Mouse (Mus musculus) CD4-positive helper T cell, adult 2 months (primary cell): ENCODE results near the gene Foxo3.

Experiments used
- DNase-seq: peaks from one replicate; pipeline ENCODE4 v3.0.0-alpha.2; 2012; ENCODE audit warnings: low read depth, missing footprints, low spot score

The Foxo3 gene

DNA sequence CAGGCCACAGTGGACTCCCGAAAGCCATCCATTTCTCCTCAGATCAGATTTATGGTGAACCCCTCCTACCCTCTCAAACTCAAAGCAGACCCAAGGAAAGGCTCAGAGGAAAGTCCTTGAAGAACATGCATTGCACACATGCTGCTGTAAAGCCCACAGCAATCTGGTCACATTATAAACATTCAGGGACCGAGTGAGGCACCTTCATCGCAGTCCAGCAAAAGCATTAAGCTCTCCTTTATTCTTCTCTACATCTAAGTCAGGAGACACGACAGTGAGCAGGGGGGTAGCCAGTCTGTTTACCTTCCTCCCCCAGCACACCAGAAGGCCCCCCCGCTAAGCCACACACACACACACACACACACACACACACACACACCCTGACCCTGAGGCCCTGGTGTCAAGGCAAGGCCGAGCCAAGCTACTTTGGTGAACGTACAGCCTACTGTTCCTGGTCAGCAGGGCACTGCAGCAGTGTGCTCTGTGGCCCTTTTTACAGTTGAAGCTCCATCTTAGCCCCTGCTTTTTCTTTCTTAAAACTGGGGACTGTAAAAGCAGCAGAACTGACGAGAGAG, 24.7 kb downstream of the Foxo3 start:
- no peak for DNase-seq

DNA sequence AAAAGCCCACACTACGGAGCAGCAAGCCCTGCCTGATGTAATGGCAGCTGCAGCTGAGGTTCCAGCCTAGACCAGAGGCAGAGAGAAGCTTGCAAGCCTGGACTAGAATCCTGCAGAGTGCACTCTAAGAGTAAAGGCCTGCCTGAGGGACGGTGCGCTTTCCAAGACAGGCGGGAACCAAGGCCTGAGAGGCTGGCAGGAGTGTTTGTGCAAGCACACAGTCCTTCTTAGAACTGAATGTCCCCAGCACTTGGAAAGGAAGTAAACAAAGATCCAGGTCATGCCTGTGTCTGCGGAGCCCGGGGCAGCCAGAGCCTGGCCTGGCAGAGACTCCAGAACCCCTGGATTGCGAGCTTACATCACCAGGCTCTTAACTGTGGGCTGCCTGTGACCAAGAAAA, 25.4 kb downstream of the Foxo3 start:
- no peak for DNase-seq

DNA sequence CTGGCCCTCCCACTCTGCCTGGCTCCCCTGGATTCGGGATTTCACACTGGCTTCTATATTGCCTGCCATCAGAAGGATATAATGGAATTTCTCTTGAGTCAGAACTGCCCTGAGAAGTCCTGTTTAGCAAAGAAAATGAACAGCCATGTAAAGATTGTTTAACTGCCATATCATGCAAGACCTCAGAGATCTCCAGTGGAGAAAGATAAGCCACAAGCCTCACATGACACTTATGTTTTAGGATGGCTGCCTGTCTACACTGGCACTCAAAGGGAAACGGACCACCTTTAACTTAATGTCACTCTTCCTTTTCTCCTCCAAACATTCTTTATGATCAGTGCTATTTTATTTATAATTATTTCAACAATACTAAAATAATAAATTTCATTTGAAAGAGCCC, 26.6 kb downstream of the Foxo3 start:
- DNase-seq, result no peak

- no peak for DNase-seq
These were observed 27.9 kb downstream of the Foxo3 start for GRCm38 (mm10) chr10:42248644-42249043.

- no peak for DNase-seq
These were observed 28.4 kb downstream of the Foxo3 start for GRCm38 (mm10) chr10:42248156-42248555.

DNA sequence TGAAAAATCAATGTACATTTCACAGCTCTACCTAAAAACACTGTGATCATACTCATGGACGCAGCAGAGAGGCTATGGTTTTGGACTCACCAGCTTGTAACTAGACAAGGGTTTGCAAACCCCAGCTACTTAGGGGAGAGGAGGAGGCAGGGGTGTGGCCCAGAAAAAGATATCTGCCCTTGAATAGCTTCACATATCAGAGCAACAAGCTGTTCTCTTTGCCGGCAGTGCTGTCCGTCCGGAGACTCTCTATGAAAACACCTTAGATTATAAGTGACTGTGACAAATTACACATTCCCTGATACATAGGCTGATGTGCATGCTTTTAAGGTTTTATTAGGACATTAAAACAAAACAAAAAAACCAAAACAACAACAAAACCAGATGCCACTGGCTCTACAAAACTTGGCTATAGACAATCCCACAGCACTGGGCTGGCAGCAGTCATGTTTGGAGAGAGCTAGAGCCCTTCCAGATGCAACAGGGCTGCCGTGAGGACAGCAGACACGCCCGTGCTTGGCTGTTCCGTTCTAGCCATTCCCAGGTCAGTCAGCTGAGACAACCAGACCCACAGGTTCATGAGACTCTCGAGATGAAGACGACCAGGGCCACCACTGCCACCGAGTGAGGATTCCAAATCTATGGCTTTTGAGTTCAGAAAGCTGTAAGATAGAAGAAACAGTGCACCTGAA, 29.3 kb downstream of the Foxo3 start:
- no peak for DNase-seq

DNA sequence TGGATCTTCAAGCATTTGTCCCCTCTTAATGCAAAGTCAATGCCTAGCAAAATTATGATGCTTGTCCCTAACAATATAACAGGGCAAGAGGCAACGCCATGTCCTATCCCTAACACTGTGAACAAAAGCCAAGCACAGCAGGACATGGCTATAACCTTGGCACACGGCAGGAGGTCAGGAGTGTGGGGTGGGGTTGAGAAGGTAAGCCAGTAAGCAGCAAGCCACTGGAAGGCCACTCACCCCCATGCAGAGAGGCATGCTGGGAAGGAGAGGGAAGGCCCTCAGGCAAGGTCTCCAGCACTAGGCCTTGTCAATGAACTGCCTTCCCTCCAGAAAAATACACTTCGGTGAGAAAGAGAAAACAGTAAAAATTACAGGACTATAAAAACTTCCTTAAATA, 30.1 kb downstream of the Foxo3 start:
- no peak for DNase-seq

GRCm38 (mm10) chr10:42245636-42246035, 30.9 kb downstream of the Foxo3 start:
- DNase-seq, result no peak

- no peak for DNase-seq
These were observed 31.3 kb downstream of the Foxo3 start for GRCm38 (mm10) chr10:42245256-42245601.

GRCm38 (mm10) chr10:42244420-42245255, 31.9 kb downstream of the Foxo3 start:
- no peak for DNase-seq

DNA sequence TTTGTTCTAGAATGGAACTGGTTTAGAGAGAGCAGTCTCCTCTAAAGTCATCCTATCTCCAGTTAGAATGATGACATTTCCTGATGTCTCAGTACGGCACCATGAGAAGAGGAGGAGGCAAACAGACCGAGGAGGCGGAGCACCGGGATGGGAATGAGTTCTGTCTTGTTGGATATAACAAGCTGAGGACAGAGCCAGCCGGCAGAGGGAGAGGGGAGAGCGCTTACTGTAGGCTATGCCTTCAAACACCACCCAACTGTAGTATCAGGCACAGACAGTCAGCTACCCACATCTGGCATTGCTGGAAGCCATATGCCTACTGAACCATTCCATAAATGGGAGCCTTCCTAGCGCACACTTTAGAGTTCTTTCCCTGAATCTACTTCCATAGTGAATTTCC, 32.6 kb downstream of the Foxo3 start:
- no peak for DNase-seq

- no peak for DNase-seq
These were observed 34.1 kb downstream of the Foxo3 start for GRCm38 (mm10) chr10:42242484-42242883.

- no peak for DNase-seq
These were observed 34.8 kb downstream of the Foxo3 start for GRCm38 (mm10) chr10:42241775-42242174.

- no peak for DNase-seq
These were observed 36.8 kb downstream of the Foxo3 start for GRCm38 (mm10) chr10:42239810-42240111.

- DNase-seq, result no peak
These were observed 37.4 kb downstream of the Foxo3 start for GRCm38 (mm10) chr10:42238923-42239809.

GRCm38 (mm10) chr10:42238296-42238695, 38.3 kb downstream of the Foxo3 start:
- DNase-seq, result no peak

GRCm38 (mm10) chr10:42237556-42237955, 39.0 kb downstream of the Foxo3 start:
- DNase-seq, result no peak

- no peak for DNase-seq
These were observed 41.2 kb downstream of the Foxo3 start for GRCm38 (mm10) chr10:42235321-42235720.

DNA sequence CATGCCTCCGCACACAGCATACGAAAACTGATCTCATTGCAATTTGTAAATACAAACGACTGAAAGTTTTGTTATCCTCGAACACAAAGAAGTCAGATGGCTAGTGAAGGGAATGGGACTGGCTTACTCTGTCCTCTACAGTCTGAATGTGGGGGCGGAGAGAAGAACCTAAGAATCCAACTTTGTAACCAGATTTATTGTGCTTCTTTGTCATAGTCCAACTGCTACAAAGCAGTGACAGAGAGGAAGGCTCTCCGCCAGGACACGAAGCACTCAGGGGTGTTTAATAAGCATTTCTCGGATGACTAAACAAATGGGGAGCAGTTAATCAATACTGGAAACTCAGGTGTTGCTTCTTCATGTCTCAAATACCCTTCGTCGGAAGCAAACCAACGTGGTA, 43.6 kb downstream of the Foxo3 start:
- no peak for DNase-seq

GRCm38 (mm10) chr10:42231847-42232246, 44.7 kb downstream of the Foxo3 start:
- no peak for DNase-seq

DNA sequence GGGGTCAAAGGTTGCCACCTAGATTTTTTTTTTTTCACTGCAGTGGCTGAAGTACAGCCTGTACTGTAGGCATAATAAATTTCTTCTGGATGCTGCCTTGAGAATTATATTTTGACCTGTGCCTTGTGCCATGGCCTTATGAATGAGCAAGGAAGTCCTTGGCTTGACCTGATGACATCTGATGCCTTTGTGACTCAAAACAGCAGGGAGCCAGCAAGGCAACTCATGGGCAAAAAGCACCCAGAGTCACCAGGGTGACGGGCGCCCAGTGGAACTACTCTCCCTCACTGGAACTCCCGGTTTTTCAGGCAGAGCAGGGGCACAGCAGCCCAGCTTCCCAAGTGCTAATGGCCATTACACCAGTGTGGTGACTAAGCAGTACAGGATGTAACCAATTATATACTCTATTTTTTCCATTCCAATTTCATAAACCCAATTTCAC, 45.4 kb downstream of the Foxo3 start:
- DNase-seq, result no peak
